Mouse (Mus musculus) cerebellum, adult 9-10 months (tissue): ENCODE data around the gene Crb3.

ENCODE experiments used
- DNase-seq: peaks from one replicate; pipeline ENCODE4 v3.0.0; 2022

Crb3 gene

GRCm38 (mm10) chr17:57108040-57108665 lies 49.2 kb downstream of the Crb3 start:
- DNase-seq = no peak

DNA sequence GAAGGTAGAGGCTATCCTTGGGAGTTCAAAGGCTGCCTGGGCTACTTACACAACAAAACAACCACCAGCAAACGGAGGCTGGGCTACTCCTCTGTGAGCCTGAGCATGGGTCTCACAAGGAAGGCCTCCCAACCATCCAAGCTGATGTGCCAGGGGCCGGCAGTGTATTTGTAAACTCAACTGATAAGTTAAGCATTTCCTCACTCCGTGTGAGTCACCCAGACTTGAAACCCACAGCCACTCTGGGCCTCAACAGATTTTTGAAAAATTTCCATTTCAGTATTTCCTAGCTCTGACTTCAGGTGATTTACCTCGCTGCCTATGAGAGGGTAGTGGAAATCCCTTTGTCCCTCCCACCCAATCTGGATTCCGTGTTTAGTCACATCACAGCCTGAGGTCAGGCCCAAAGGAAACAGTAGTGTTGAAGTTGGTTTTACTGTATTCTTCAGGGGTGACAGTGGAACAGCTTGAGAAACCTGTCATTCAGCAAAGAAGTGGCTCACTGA lies 49.8 kb downstream of the Crb3 start:
- no peak for DNase-seq

DNA sequence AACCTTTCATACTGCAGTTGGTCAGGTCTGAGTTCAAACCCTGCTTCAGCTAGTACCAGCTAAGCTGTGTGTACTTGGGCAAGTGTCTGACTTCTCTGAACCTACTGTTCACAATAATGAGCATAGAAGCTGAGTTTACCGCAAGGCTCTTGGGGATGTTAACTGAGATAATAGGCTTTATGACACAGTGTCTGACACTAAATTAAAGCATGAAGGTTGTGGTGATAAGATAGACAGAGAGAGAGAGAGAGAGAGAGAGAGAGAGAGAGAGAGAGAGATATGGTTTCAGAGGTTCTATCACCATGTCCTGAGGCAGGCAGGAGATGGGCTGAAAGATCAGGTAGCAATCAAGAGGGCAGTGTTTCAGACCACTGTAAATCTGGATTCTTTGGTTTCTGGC lies 51.1 kb downstream of the Crb3 start:
- DNase-seq = no peak

GRCm38 (mm10) chr17:57112768-57113474 lies 54.0 kb downstream of the Crb3 start:
- no peak for DNase-seq
